Mouse (Mus musculus): ENCODE data around the gene Fam90a1b. TPM values are rescaled to one million over a fixed set of nuclear protein-coding genes. Genes with fewer than 3 reads are reported as not detected.

Gene Fam90a1b
- polyA plus RNA-seq (2012; rRNA removed) = 0.03 TPM in 2 replicates

GRCm38 (mm10) chrX:94366670-94367241 lies at the start of gene Fam90a1b, which contains the start of gene Apoo:
TSS of gene Fam90a1b (minus strand) at chrX:94366777.
TSS of gene Apoo (plus strand) at chrX:94367117.

Other genes starting within 250 kb of the Fam90a1b start
- 4.1 and 5.1 TPM in 2 replicates for gene Zfx, start 243.1 kb downstream of the Fam90a1b start, polyA plus RNA-seq (2012; rRNA removed)
- gene Eif2s3x, start 153.9 kb downstream of the Fam90a1b start, polyA plus RNA-seq (2012; rRNA removed) = 53.5 and 54.0 TPM in 2 replicates
- 2.4 and 2.5 TPM in 2 replicates for gene Klhl15, start 132.2 kb downstream of the Fam90a1b start, polyA plus RNA-seq (2012; rRNA removed)
- 11.6 and 13.5 TPM in 2 replicates for gene Apoo, start 340 bp upstream of the Fam90a1b start, polyA plus RNA-seq (2012; rRNA removed)
- gene Maged1, start 175.4 kb upstream of the Fam90a1b start, polyA plus RNA-seq (2012; rRNA removed) = 50.5 and 50.6 TPM in 2 replicates